Mouse (Mus musculus): Measurements from ENCODE around the gene Lif. TPM values are rescaled to one million over a fixed set of nuclear protein-coding genes. Genes with fewer than 3 reads are reported as not detected.

Gene Lif
- polyA plus RNA-seq, 1 experiment from 2014 or later: 1.2 TPM

GRCm38 (mm10) chr11:4320876-4321275 is 63.5 kb downstream of the Lif start:
- H3K4me2 ChIP-seq (replicated peaks; ENCODE audit: low read depth): no peak overlapping the region
- no peak overlapping the region for H3K27ac ChIP-seq (ENCODE audit: low read depth, low read length)
- no peak overlapping the region for H3K9ac ChIP-seq (ENCODE audit: low read depth, low read length)
- H3K27me3 ChIP-seq (replicated peaks; ENCODE audit: control insufficient read depth, insufficient read depth, low read length): no peaks in the 10 kb centered on the region
- H3K4me3 ChIP-seq (ENCODE audit: low read depth, low read length): no peak overlapping the region
- no peak for ATAC-seq
- no peak for TF ChIP-seq CTCF (IDR thresholded peaks at IDR 0.05; ENCODE audit: low read depth)
- no peaks in the 10 kb centered on the region for H3K36me3 ChIP-seq (ENCODE audit: control insufficient read depth, insufficient read depth)
- H3K9me3 ChIP-seq (ENCODE audit: control insufficient read depth): no peaks in the 10 kb centered on the region
- H3K4me1 ChIP-seq (replicated peaks; ENCODE audit: control insufficient read depth, insufficient read depth, low read length): no peaks in the 10 kb centered on the region
- 39% methylated on average over 4 of the region's 4 CpGs for WGBS

Other genes with a start within 250 kb of the Lif start
- 0.05 and 0.13 TPM in 2 replicates for gene Sec14l4, start 226.1 kb upstream of the Lif start, polyA plus RNA-seq (2015; fragmentation: Nextera tagmentation; extraction: Ambion mirVana)
- gene Sec14l3, start 192.7 kb upstream of the Lif start, polyA plus RNA-seq (2015; fragmentation: Nextera tagmentation; extraction: Ambion mirVana): not detected in 2 replicates
- gene Mtfp1, start 162.1 kb upstream of the Lif start, polyA plus RNA-seq (2015; fragmentation: Nextera tagmentation; extraction: Ambion mirVana): 20.0 and 21.1 TPM in 2 replicates
- 7.6 and 8.4 TPM in 2 replicates for gene Sec14l2, start 134.1 kb upstream of the Lif start, polyA plus RNA-seq (2015; fragmentation: Nextera tagmentation; extraction: Ambion mirVana)
- gene Rnf215, start 122.4 kb upstream of the Lif start, polyA plus RNA-seq (2015; fragmentation: Nextera tagmentation; extraction: Ambion mirVana): 15.5 and 15.6 TPM in 2 replicates
- 1.1 and 1.7 TPM in 2 replicates for gene Ccdc157, start 97.3 kb upstream of the Lif start, polyA plus RNA-seq (2015; fragmentation: Nextera tagmentation; extraction: Ambion mirVana)
- 15.7 and 16.5 TPM in 2 replicates for gene Sf3a1, start 97.2 kb upstream of the Lif start, polyA plus RNA-seq (2015; fragmentation: Nextera tagmentation; extraction: Ambion mirVana)
- gene Tbc1d10a, start 70.8 kb upstream of the Lif start, polyA plus RNA-seq (2015; fragmentation: Nextera tagmentation; extraction: Ambion mirVana): 37.2 and 40.8 TPM in 2 replicates
- 10.3 and 14.7 TPM in 2 replicates for gene Castor1, start 39.3 kb upstream of the Lif start, polyA plus RNA-seq (2015; fragmentation: Nextera tagmentation; extraction: Ambion mirVana)
- gene Osm, start 21.1 kb upstream of the Lif start, polyA plus RNA-seq (2015; fragmentation: Nextera tagmentation; extraction: Ambion mirVana): 0.08 and 0.20 TPM in 2 replicates
- gene Hormad2, start 183.5 kb downstream of the Lif start, polyA plus RNA-seq (2015; fragmentation: Nextera tagmentation; extraction: Ambion mirVana): 0.21 and 0.25 TPM in 2 replicates

Measured in intestine, postnatal 0 days (tissue).